ENCODE assay signal across 11 mouse cellular contexts in genomic region chr7:110955576-110955975, GRCm38 (mm10).
"Had no signal": no experiment of that assay in that cellular context is flagged by ENCODE, and none has a peak within 500 bp of the region (broad histone marks: within the 10 kb centered on the region; RNA-seq: fewer than 3 reads in every experiment).

No protein-coding gene starts in this region.

- H3K9ac ChIP-seq: limb, embryonic 12.5 days; midbrain, embryonic 12.5 days; neural tube, embryonic 13.5 days had no signal

- H3K9me3 ChIP-seq: limb, embryonic 12.5 days; midbrain, embryonic 12.5 days; neural tube, embryonic 13.5 days had no signal

- H3K4me3 ChIP-seq: limb, embryonic 12.5 days; midbrain, embryonic 12.5 days; neural tube, embryonic 13.5 days had no signal

- H3K4me2 ChIP-seq: limb, embryonic 12.5 days; midbrain, embryonic 12.5 days; neural tube, embryonic 13.5 days had no signal

- DNase-seq: kidney, adult 2 months; layer of hippocampus, postnatal 36 days; lung, adult 18-20 months; lung, postnatal 36 days; retina, postnatal 1 day; thymus, adult 18-20 months had no signal

- H3K36me3 ChIP-seq: limb, embryonic 12.5 days; midbrain, embryonic 12.5 days; neural tube, embryonic 13.5 days had no signal

- H3K4me1 ChIP-seq: midbrain, embryonic 12.5 days; neural tube, embryonic 13.5 days had no signal

- H3K27me3 ChIP-seq: limb, embryonic 12.5 days; midbrain, embryonic 12.5 days; neural tube, embryonic 13.5 days had no signal

- ATAC-seq: intestine, embryonic 16.5 days; midbrain, embryonic 16.5 days had no signal

- H3K27ac ChIP-seq: limb, embryonic 12.5 days; midbrain, embryonic 12.5 days; neural tube, embryonic 13.5 days had no signal
